Mouse (Mus musculus) heart, postnatal 0 days (tissue): ENCODE results near the gene Tnnt3.

Experiments used
- CTCF ChIP-seq: IDR thresholded peaks from 2 replicates; pipeline ENCODE4 v1.5.1; 2016; ENCODE audit warnings: antibody characterized with exemption, control low read depth, low read depth
- EP300 ChIP-seq: IDR thresholded peaks from 2 replicates; pipeline ENCODE4 v1.6.1; 2016; ENCODE audit warnings: antibody characterized with exemption, low read depth

DNA sequence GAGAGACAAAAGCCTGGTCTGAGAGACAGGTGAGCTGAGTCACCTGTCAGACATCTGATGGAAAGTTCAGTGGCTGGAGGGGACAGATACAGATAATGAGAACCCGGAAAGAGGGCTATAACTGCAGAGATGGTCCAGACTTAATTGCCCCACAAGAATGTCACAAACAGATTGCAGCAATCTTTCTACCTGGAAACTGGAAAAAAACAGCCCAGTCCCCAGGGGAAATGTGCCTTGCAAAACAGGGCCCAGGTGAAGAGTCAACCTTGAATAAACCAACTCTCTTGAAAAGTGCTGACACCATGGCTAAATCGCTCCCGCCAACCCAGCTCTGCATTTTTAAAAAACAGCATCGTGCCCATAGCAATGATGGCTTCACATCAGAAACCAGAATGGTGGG is 21.7 kb downstream of the Tnnt3 start:
- TF ChIP-seq CTCF = no peak
- no peak for TF ChIP-seq EP300
